Mouse (Mus musculus) adrenal gland (tissue): Measurements from ENCODE around the gene Plpp4.

Experiments used
- intact Hi-C: fragments of 180-260 bp; cut with DNase I; formaldehyde crosslinking; loops from one replicate; pipeline ENCODE4 v1.15.1; 2025

Plpp4 gene

DNA sequence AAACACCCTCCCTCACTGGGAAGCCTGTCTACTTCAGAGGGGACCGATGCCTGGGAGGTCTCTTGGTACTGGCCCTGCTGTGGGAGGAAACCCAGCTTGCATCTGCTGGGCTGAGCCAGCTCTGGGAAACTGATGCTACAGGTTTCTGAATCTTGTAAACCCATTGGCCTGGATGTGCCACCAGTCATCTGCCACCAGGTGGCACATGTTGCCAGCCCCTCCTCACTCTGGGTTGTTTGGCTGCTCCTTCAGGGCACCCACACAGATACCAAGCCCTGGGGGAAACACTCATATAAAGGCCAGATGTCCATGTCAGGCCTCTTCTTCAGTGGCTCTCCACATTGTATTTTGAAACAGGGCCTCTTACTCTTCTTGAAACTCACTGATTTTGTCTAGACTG is 36.4 kb downstream of the Plpp4 start:
- intact Hi-C loops = no loop called here

DNA sequence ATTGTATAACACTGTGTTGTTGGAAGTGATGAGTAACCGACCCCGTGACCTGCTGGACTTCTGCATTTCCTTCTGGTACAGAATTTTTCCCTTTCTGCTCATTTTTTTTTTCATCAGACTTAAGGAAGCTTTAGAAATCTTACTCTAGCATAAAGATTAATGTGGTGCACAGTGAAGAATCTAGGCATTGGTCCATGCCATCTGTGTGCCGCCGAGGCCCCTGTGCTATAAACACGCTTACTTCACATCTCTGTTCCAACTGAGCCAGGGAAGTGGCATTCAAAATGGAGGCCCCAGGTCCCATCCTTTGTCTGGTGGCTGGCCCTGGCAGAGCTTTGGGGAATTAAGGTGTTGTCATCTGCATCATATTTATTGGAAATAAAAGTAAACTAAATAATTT is 44.8 kb downstream of the Plpp4 start:
- intact Hi-C loops = no loop called here

DNA sequence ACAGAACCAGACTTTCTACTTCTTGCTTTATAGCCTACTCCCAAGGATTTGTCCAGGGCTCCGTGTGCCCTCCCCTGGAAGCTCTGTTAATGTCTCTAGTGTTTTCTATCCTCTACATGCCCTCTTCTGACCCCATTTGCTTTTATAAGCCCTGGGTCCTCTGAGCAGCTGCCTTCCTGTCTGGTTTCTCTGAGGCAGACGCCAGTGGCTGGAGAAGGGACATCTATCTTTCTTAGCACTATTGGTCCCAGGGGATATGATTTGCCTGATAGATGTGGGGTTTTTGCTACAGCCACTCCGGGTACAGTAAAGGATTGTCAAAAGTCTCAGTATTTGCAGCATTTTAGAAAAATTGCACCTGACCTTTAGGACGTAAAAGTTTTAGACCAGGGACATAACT is 46.5 kb downstream of the Plpp4 start:
- intact Hi-C loops = no loop called here

DNA sequence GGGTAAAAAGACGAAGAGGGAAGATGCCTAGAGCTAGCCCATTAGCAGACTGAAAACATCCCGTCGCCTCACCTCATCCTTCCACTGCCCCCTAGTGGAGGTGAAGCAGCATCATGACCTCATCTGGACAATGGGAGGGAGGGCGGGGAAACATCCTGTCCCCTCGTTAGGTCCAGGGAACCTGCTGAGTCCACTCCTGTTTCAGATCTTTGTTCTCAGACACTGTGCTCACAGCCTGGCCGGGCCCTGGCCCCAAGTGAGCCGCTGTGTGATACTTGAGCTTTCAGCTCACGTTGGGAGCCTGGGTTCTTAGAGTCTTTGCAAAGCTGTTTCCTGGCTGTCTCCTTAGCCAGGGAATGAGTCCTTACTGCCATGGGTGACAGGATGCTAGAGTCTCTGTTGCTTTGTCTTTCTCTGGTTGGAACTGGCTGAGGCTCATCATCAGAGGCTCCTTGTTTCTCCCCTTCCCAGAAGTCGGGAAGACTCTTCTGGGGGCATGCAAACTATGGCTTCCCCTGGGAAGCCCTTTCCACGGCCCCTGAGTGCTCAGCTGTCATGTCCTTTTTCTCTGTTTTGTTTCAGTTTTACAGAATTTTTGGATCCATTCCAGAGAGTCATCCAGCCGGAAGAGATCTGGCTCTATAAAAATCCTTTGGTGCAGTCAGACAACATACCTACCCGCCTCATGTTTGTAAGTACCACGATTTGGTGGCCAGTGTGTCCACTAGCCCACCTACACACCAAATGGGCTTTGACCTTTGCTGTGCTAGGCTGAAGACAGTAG is 50.4 kb downstream of the Plpp4 start:
- intact Hi-C loops = loop anchor here (2.0 to 5.0 kb wide), 2 partner anchors 72 to 445 kb away; no protein-coding TSS in a partner anchor

DNA sequence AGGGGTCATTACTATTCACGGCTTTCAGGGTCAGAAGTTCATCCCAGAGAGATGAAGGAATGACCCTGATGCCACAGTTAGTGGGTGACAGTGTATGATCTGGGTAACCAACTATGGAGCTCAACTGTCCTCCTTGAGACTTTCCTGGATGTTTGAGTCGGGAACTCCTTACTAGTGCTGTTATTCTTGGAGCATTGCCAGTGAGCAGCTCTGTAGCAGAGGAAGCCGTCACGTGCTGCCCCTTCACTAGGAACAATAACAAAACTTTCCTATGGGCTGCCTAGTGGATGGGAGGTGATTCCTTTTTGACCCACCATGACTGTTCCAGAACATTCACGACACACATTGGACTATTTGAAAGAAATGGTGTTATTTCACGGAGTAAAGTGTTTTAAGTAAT is 51.8 kb downstream of the Plpp4 start:
- intact Hi-C loops = loop anchor here (5.0 kb wide), 1 partner anchor 446 kb away; no protein-coding TSS in a partner anchor

DNA sequence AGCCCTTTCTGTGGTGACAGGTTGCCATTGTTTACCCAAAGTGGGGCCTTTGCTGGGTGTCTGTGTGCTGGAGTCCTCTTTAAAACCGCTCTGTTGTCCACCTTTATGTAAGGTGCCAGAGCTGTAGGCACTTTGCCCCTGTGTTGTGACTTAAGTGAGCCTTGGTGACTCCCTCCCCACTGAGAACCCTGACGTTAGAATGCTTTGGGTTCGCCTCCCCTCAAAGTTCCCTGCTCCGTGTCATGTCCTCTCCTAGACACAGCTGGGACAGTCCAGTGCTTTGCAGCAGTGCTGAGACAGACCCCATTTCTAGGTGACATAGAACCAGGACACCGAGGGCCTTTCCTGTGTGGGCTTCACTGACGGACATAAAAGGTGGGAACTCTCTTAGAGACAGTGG is 55.7 kb downstream of the Plpp4 start:
- intact Hi-C loops = no loop called here

DNA sequence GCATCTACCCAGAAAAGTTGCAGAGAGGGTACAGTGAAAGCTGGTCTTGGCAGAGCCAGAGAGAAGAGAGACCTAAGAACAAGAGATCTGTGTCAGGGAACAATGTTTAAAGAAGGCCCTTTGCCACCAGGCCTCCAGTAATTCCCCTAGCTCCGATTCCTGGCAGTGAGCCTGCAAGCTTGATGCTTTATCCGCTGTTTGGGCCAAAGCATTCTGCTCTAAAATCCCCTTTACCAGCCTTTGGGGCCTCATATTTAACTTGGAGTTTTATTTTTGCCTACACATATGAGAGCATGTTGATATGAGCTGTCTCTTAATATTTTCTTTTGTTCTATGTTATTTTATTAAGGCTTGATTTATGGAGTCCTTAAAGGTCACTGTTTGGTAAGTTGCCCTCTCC is 57.1 kb downstream of the Plpp4 start:
- intact Hi-C loops = no loop called here

DNA sequence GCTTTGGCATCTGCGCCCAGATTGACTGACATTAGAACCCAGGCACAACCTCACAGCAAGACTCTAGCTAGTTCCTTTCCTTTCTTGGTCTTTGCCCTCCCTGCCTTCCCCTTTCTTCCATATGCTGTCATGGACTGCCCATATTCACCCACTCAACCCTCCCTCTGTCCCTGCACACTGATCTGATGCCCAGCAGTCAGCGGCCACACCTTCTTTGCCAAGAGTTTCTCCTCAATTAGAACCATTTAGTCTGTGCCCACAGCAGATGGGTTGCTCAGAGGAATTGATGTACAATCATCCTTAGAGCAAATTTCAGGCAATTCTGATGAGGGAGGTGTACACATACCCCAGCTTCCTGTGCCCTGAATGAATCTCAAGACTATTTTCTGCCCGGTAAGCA is 83.3 kb downstream of the Plpp4 start:
- intact Hi-C loops = no loop called here

DNA sequence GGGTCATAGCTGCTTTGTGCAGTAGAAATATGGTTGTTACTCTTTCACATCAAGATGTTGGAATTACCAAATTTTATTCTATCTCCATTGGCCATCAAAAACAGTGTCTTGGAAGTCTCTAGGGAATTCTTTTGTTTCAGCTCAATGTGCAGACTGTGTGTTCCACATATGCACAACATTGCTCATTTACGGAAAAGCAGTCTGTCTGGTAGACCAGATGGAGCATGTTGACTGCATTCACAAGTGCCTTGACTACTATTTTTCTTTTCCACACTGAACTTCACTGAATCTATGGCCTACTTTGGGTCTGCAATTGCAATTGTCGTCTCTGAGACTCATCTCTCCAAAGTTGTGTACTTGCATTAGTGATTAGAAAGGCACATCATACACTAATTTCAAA is 98.7 kb downstream of the Plpp4 start:
- intact Hi-C loops = no loop called here

DNA sequence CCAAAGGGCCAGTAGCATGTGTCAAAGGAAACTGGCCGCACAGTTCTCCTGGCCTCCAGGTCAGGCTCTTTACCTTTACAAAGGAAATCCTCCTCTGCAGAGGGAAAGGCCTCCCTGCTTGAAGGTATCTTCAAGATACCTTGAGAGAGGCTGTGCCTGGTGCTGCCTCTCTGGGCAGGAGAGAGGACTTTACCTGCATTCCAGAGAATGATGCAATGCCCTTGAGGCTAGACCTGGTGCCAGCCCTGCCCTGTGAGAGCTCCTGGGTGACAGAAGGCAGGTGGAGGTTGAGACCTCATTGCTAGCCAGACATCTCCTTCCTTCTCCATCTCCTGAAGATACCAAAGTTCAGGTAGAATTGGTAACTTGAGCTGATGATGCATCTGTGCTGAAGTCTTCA is 118.5 kb downstream of the Plpp4 start:
- intact Hi-C loops = no loop called here

DNA sequence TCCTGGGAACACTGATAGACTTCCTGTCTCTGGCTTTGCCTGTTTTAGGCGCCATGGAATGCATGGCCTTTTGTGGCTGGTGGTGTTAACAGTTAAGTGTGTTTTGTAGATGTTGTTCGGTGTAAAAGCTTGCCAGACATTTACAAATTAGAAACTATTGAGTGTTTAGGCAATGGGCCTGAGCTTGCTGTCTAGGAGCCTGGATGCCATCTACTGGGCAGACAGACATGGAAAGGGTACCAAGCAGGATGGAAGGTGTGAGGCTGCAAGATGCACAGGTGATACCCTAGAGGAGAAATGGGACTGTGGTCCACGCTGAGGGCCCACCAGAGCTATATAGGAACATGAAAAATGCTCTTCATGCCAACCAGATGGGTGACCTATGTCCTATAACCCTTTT is 128.3 kb downstream of the Plpp4 start:
- intact Hi-C loops = no loop called here

DNA sequence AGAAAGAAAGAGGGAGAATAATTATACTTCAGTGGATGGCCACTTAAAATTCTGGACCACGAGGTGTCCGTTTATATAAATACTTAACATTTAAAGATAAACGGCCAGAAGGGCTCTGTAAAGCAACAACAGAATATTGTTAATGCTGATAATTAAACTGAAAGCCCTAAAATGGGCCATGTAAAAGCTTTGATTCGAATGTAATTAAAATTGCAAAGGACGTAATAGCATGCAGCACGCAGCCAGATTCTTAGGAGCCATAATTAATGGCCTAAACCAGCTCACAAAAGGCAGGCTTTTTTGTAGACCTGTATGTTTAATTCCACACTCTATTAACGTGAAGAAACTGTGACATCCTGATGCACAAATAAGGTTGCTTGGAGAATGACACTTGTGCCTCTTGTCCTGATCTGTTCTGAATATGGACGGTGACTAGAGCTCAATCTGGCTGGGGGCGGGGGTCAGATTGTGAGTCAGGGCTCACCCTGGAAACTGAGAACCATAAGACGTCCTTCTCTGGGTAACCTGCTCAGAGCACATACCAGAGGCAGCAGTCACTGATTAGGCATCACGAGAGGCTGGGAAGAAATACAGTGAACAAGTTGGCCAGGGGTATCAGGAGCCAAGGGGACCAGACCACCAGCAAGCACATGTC is 136.1 kb downstream of the Plpp4 start:
- intact Hi-C loops = no loop called here

DNA sequence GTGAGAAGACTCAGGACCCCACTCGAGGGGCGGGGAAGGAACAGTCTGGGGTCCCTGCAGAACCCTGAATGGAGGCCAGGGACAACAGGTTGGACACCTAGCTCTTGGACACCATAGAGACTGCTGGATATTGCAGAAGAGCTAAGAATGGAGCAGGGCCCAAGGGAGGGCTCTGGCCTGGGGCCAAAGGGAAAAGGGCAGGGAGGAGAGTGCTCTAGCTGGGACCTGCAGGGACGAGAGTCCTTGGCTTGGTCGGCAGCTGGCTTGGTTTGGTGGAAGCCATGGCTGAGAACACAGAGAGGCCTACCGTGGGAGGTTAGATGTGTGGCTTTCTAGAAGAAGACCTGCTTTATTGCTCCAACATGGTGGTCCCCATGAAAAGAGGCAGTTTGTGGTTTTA is 139.7 kb downstream of the Plpp4 start:
- intact Hi-C loops = no loop called here

DNA sequence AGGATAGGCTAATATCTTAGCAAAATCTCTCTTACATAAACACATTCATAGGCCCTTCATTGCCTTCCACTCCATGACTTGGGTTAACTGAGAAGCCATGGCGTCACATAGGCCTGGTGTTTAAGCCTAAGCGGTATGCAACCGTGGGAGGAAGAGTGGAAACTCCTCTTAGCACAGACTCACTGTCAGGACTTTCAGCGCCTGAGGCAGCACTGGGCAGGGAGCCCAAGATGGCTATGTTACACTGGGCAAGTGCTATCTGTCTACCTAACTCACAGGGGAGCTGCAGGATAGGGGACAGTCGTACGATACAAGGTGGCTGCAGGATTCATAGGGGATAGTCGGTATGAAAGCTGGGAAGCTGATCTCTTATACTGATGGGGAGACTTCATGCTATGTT is 142.2 kb downstream of the Plpp4 start:
- intact Hi-C loops = no loop called here

DNA sequence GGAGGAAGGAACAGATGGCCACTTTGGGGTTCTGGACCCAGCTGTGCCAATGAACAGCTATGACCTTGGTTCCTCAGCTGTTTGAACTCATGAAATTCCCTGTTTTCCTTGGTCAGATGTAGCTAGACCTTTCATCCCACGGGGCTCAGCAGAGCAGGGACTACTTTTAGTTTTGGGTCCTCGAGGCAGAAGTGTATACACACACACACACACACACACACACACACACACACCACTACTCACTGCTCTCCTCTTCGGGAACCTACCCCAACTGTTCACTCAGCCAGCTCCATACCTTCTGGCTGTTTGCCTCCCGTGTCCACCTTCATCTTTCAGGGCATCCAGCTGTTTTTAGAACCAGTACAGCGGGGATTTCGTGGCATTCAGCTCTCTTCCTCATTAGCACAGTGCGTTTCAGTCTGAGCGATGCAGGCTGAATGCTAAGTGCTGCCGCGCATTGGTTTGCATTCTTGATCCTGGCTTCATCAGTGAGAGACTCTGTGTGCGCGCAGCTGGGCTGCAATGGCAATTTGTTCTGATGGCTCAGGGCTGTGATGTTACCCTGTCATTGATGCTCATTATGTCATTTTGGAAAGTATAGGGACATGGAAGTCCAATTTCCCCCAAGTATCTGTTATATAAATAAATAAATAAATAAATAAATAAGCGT is 146.0 kb downstream of the Plpp4 start:
- intact Hi-C loops = no loop called here

DNA sequence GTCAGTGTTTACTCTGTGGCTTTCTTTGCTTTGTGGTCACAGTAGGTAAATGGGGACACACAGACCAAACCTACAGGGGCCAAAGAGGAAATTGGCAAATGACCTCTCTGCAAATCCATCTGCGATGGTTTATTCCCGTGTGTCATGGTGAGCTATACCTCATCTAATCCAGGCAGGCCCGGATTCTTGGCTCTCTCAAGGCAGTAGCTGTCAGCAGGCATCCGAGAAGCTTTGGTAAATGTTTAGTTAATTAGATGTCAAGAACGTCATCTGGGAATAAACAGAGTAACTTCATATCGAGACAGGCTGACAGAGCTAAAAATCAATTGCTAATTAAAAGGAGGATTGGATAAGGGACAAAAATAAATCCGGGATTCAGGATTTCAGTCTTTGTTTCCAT is 149.2 kb downstream of the Plpp4 start:
- intact Hi-C loops = no loop called here

DNA sequence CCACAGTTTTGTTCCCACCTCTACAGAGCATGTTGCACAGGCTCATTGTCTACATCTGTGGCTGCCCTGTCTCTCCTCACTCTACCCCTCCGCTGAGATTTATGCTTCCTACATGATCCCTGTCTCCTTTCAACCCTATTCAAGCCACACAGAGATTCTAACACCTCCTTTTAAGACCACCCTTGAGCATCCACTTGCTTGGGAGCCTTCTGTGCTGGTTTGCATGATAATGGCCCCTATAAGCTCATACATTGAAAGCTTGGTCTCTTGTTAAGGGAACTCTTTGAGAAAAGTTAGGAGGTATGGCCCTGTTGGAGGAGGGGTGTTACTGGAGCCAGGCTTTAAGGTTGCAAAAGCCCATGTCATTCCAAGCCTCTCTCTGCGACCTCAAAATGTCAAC is 155.9 kb downstream of the Plpp4 start:
- intact Hi-C loops = no loop called here

DNA sequence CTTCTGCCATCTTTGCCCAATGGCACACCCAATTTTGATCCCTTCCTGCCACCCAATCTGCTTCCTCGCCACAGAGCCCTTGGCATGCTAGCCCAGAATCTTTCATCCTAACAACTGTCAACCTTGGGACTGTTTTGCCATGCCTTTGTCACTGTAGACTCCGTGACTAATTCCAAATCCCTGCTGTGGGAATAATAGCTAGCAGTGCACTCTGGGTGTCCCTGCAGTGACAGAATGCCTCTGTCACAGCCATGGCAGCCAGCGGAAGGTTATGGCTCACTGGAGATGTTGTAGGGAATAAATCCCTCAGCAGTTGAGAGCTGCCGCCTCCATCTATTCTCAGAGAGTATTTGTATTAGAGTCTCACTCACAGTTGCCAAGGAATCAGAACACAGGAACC is 158.3 kb downstream of the Plpp4 start:
- intact Hi-C loops = no loop called here

DNA sequence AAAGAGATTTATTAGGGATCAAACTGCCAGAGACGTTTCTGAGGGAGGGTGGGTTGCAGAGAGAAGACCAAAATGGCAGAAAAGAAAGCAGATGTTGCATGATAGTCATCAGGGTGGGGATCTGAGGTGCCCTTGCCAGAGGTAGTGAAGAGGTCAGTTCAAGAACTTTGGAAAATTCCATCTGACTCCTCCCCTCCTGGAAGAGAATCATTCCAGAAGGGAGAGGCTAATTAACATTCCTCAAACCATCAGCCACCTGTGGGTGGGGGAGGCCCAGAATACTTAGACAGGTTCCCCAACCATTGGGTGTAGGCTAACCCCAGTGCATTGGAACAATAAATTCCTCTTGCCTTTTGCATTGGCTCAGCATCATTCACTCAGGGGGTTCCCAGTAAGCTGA is 164.3 kb downstream of the Plpp4 start:
- intact Hi-C loops = no loop called here

DNA sequence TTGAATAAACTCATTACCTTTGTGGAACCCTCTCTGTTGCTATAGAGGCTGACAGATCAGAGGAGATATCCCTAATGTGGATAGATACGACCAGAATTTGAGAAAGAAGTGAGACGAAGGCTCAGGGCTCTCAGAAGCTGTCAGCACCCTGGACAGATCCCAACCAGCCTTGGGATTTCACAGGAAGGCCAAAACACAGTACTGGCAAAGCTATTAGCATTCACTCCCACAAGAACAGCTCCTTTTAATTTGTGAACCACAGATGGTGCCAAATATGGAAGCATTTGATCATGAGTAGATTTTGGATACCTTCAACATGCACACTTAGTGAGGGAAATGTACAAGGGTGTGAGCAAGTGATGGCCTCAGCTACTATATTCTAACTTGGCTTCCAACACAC is 168.7 kb downstream of the Plpp4 start:
- intact Hi-C loops = no loop called here

DNA sequence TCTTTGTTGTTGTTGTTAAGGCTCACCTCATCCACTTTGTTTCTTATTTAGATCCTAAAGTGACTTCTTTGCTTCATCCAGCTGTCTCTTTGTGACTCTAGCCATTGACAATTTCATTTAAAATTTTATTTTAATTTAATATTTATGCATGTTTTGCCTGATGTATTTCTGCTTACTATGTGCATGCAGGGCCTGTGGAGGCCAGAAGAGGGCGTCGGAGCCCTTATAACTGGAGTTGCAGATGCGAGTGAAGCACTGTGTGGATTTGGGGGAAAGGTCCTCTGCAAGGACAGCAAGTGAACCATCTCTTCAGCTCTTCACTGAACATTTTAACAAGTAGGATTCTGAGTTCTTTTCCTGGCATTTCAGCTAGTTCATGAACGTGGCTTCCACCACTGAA is 172.0 kb downstream of the Plpp4 start:
- intact Hi-C loops = no loop called here

DNA sequence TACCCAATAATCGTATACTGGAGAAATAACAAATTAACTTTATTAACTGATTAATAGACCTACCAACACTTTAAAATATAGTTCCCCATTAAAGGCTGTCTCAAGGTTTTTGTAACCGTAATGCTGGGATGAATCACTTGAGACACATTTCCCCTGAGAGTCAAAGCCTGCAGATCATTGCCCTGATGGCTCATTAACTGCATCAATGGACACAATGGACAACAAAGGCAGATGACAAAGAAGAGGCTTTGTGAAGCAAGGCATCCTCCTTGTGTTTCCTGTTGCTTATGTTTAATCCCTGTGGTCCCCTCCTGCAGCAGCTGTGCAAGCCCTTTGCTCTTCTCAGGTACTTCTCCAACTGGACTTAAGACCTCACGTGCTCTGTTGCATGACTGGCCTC is 173.1 kb downstream of the Plpp4 start:
- intact Hi-C loops = no loop called here
